Mouse (Mus musculus): ENCODE measurements around the gene Ccdc158. TPM values are rescaled to one million over a fixed set of nuclear protein-coding genes. Genes with fewer than 3 reads are reported as not detected.

The Ccdc158 gene
- total RNA-seq, 1 experiment from 2014 or later, result 9.3 TPM

GRCm38 (mm10) chr5:92693744-92694143, 18.7 kb upstream of the Ccdc158 start:
- no peak for ATAC-seq (replicated peaks in 1 of 2; ENCODE audit: insufficient read depth in 1 of 2, low FRiP score in 2 of 2, low TSS enrichment in 1 of 2, low read depth in 1 of 2, poor library complexity in 2 of 2, severe bottlenecking in 2 of 2)

DNA sequence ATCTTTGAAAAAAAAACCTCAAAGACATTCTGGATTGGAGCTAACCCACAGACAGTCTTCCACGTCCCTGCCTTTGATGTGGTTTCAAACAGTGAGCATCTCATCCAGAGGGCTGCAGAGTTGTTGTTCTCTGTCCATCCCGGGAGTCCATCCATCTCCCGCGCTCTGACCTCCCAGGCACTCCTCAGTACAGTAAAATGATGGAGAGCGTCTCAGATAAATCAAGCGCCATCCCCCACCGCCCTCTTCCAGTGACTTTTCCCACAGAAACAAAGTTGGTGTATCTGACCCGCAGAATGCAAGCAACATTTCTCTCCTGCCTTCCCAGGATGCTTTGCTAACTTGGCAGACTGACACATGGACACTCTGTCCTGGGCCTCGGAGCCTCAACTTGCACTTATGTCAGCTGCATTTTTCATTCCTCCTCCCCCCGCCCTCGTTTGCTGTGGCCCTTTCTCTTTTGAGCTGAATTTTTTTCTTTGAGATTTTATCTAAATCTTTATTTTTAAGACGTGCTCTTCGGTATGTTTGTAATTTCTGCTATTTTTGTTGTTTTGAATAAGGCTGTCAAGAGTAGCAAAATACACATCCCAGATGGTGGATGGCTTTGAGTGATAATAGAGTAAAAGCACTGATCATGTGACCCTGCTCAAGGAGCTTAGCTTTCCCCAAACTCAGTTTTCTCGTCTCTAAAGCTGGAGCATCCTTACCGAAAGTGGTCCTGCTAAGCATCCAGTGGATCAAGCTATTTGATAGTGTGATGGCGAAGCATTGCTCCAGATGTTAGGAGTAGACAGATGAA, 17.3 kb upstream of the Ccdc158 start:
- no peak for ATAC-seq (replicated peaks in 1 of 2; ENCODE audit: insufficient read depth in 1 of 2, low FRiP score in 2 of 2, low TSS enrichment in 1 of 2, low read depth in 1 of 2, poor library complexity in 2 of 2, severe bottlenecking in 2 of 2)

DNA sequence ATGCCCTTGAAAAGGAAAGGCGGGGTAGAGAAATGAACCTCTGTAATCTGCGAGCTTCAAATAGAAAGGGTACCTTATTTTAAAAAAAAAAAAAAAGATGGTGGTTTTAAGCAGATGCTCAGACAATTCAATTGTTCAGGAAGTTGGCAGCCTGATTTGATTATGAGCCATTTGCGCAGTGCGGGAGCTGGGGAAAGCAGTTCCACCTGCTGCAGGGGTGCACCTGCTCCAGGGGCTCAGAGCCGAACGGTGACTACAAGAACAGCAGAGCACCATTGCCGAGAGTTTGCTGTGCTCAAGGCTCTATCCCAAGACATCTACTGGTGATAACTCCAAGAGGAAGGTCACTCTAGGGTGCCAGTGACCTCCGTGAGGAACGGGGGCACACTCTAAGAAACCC, 13.5 kb upstream of the Ccdc158 start:
- ATAC-seq (replicated peaks in 1 of 2; ENCODE audit: insufficient read depth in 1 of 2, low FRiP score in 2 of 2, low TSS enrichment in 1 of 2, low read depth in 1 of 2, poor library complexity in 2 of 2, severe bottlenecking in 2 of 2), result no peak

DNA sequence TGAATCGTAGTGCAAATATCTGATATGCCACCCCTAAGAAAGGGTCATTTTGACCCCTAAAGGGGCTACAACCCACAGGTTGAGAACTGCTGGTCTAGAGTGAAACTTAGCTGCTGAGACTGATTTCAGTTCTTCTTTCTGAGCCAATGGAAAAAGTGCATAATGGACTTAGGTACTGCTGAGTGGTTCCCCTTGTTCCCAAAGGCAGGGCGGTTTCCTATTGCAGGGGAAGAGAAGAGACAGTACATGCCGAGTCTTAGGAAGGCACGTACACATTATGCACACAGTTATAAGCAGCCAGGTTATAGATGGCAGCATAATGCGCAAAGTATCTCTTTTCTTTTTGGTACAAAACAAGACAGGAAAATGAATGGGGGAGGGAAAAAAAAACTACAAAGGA, 13.1 kb upstream of the Ccdc158 start:
- ATAC-seq (replicated peaks in 1 of 2; ENCODE audit: insufficient read depth in 1 of 2, low FRiP score in 2 of 2, low TSS enrichment in 1 of 2, low read depth in 1 of 2, poor library complexity in 2 of 2, severe bottlenecking in 2 of 2), result no peak

DNA sequence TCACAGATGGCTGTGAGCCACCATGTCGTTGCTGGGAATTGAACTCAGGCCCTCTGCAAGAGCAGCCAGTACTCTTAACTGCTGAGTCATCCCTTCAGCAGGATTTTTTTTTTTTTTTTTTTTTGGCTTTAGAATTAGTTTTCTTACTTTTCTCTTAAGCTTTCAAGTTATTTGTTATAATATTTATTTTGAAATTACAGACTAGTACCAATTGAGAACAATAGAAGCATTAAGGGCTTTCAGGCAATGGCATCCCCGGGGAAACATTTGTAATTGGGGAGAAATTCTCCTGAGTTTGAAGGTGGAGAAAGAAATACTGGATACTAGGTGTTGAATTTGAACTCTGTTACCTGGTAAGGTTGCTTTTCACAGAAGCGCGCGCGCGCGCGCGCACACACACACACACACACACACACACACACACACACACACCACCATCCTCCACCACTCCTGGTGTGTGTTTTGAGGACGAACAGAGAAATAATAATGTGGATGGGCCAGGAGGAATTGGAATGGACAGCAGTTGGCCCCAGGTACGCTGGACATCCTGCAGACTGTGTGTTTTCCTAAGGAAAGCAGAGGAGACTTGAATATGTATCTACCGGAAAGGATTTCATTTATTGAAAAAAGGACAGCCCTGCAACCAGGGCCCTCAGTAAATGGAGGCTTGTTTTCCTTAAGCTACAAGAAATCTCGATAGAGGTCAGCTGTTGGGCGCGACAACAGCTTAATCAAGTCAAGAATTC, 9.8 kb upstream of the Ccdc158 start:
- no peak for ATAC-seq (replicated peaks in 1 of 2; ENCODE audit: insufficient read depth in 1 of 2, low FRiP score in 2 of 2, low TSS enrichment in 1 of 2, low read depth in 1 of 2, poor library complexity in 2 of 2, severe bottlenecking in 2 of 2)

GRCm38 (mm10) chr5:92683871-92684475, 8.9 kb upstream of the Ccdc158 start:
- no peak for ATAC-seq (replicated peaks in 1 of 2; ENCODE audit: insufficient read depth in 1 of 2, low FRiP score in 2 of 2, low TSS enrichment in 1 of 2, low read depth in 1 of 2, poor library complexity in 2 of 2, severe bottlenecking in 2 of 2)

DNA sequence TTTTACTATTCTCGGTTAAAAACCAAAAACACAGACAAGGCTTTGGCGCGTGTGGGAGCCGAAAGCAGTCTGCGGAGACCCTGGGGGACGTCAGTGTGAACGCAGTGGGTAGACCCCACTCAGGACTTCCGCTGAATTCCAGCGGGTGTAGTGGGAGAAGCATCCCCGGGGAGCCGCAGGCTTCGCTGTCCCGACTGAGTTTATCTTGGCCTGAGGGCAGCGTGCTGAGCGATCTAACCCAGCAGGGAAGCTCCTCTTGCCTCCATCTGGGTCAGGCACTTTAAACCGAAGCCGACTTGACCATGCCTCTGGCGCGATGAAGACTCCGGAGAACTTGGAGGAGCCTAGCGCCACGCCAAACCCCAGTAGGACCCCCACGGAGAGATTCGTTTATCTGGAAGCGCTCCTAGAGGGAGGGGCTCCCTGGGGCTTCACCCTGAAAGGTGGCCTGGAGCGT, 8.3 kb upstream of the Ccdc158 start, which contains the start of gene Shroom3:
Shroom3 (plus strand) TSS at position 85 of the 457 bp plus-strand sequence.
- ATAC-seq (replicated peaks in 1 of 2; ENCODE audit: insufficient read depth in 1 of 2, low FRiP score in 2 of 2, low TSS enrichment in 1 of 2, low read depth in 1 of 2, poor library complexity in 2 of 2, severe bottlenecking in 2 of 2), result 0 out of 4 replicates have a peak, but pooled peaks of 1 of the 2 experiments have one; percentile 36

GRCm38 (mm10) chr5:92682621-92683348, 7.7 kb upstream of the Ccdc158 start:
- ATAC-seq (replicated peaks in 1 of 2; ENCODE audit: insufficient read depth in 1 of 2, low FRiP score in 2 of 2, low TSS enrichment in 1 of 2, low read depth in 1 of 2, poor library complexity in 2 of 2, severe bottlenecking in 2 of 2), result peak; percentile 3 to 8; a peak in 1 of 4 replicates

DNA sequence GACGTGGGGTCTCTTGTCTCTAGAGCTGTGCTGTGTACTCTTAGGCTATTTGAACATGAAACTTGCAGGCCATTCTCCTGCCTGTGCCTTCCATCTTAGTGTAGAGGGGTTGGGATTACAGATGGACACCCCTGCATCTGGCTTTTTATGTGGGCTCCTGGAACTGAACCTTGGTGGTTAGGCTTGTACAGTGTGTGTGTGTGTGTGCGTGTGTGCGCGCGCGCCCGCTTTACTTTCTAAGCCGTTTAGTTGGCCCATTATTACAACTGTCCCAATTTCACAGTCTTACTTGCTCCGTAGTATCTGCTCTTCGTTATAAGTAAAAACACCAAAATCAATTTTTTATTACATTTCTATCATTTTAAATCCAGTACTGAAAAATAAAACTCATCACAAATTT, 6.8 kb upstream of the Ccdc158 start:
- no peak for ATAC-seq (replicated peaks in 1 of 2; ENCODE audit: insufficient read depth in 1 of 2, low FRiP score in 2 of 2, low TSS enrichment in 1 of 2, low read depth in 1 of 2, poor library complexity in 2 of 2, severe bottlenecking in 2 of 2)

DNA sequence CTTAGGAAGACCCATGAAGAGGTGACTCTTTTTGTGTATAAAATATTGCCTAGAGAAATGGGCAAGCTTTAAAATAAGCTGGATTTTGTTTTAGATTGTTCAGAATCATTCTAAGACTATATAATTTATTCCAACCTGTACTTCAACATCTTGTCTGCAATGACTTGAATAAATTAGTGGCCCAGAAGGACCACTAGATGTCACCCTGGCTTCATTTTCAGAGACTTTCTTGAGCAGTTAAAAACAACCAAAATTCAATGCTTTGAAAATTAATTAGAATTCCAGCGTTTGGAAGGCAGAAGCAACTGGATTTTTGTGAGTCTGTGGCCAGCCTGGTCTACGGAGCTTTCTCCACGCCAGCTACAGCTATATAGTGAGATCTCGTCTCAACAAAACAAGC, 4.4 kb upstream of the Ccdc158 start:
- ATAC-seq (replicated peaks in 1 of 2; ENCODE audit: insufficient read depth in 1 of 2, low FRiP score in 2 of 2, low TSS enrichment in 1 of 2, low read depth in 1 of 2, poor library complexity in 2 of 2, severe bottlenecking in 2 of 2), result no peak

GRCm38 (mm10) chr5:92675574-92675920, 476 bp upstream of the Ccdc158 start:
- no peak; a peak in 1 of 4 replicates for ATAC-seq (replicated peaks in 1 of 2; ENCODE audit: insufficient read depth in 1 of 2, low FRiP score in 2 of 2, low TSS enrichment in 1 of 2, low read depth in 1 of 2, poor library complexity in 2 of 2, severe bottlenecking in 2 of 2)

DNA sequence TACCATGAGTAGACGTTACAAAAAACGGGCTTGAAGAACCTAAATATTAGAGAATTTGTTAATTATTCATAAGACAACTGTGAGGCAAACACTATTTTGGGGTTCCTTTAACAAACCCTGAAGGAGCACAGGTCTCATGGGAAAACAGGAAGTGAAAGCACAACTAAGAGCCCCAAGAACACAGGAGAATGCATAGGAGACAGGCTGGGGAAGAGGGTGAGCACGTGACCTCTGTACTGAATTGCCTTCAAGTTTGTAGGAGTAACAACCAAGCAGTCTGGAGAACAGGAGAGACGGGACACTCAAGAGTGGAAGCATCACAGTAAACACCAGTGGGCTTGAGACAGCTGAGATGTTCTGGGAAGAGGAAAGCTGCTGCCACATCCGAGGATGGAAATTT, 8.2 kb downstream of the Ccdc158 start:
- ATAC-seq (replicated peaks in 1 of 2; ENCODE audit: insufficient read depth in 1 of 2, low FRiP score in 2 of 2, low TSS enrichment in 1 of 2, low read depth in 1 of 2, poor library complexity in 2 of 2, severe bottlenecking in 2 of 2), result no peak

GRCm38 (mm10) chr5:92664321-92664720, 10.8 kb downstream of the Ccdc158 start:
- ATAC-seq (replicated peaks in 1 of 2; ENCODE audit: insufficient read depth in 1 of 2, low FRiP score in 2 of 2, low TSS enrichment in 1 of 2, low read depth in 1 of 2, poor library complexity in 2 of 2, severe bottlenecking in 2 of 2), result no peak

- peak; percentile 83 to 88 for ATAC-seq (replicated peaks in 1 of 2; ENCODE audit: insufficient read depth in 1 of 2, low FRiP score in 2 of 2, low TSS enrichment in 1 of 2, low read depth in 1 of 2, poor library complexity in 2 of 2, severe bottlenecking in 2 of 2)
These were observed 18.8 kb downstream of the Ccdc158 start for GRCm38 (mm10) chr5:92656256-92656655.

GRCm38 (mm10) chr5:92640861-92641260, 34.2 kb downstream of the Ccdc158 start:
- no peak for ATAC-seq (replicated peaks in 1 of 2; ENCODE audit: insufficient read depth in 1 of 2, low FRiP score in 2 of 2, low TSS enrichment in 1 of 2, low read depth in 1 of 2, poor library complexity in 2 of 2, severe bottlenecking in 2 of 2)

- ATAC-seq (replicated peaks in 1 of 2; ENCODE audit: insufficient read depth in 1 of 2, low FRiP score in 2 of 2, low TSS enrichment in 1 of 2, low read depth in 1 of 2, poor library complexity in 2 of 2, severe bottlenecking in 2 of 2), result no peak
These were observed 39.2 kb downstream of the Ccdc158 start for GRCm38 (mm10) chr5:92635891-92636290.

- no peak for ATAC-seq (replicated peaks in 1 of 2; ENCODE audit: insufficient read depth in 1 of 2, low FRiP score in 2 of 2, low TSS enrichment in 1 of 2, low read depth in 1 of 2, poor library complexity in 2 of 2, severe bottlenecking in 2 of 2)
These were observed 40.2 kb downstream of the Ccdc158 start for GRCm38 (mm10) chr5:92634916-92635315.

Data from hematopoietic stem cell, adult 5-6 weeks (primary cell).